ENCODE assay signal across 9 mouse cellular contexts in genomic region chr4:134256407-134257197, GRCm38 (mm10). TPM values are rescaled to one million over a fixed set of nuclear protein-coding genes. Genes with fewer than 3 reads are reported as not detected.
A peak's percentile ranks its signal among the peaks of the same experiment; 100 is the strongest.
DNase-seq lines count a peak whose midpoint lies in the region; ATAC-seq lines count a peak whose summit lies in the region.
"Had no signal": no experiment of that assay in that cellular context is flagged by ENCODE, and none has a peak within 500 bp of the region (broad histone marks: within the 10 kb centered on the region; RNA-seq: fewer than 3 reads in every experiment).

No protein-coding gene starts in this region.

- H3K27ac ChIP-seq in kidney, embryonic 15.5 days = peak overlapping the region; percentile 78
- H3K27ac ChIP-seq in neural tube, embryonic 15.5 days (replicated peaks) = 0 out of 2 replicates have a peak overlapping the region, but pooled peaks have one; percentile 9

- DNase-seq in kidney, adult 18-20 months = peak; percentile 24
- no peak for DNase-seq in kidney, adult 11 months
- DNase-seq in heart, adult 9 months (ENCODE audit: low spot score in 2 of 2) = peak; percentile 33 to 55
- no peak for DNase-seq in layer of hippocampus, adult 18-20 months (ENCODE audit: low spot score in 2 of 2)
- no peak for DNase-seq in cerebellum, adult 9-10 months

- H3K27me3 ChIP-seq in kidney, embryonic 15.5 days = peaks cover 37% of the 10 kb centered on the region
- peaks cover 43% of the 10 kb centered on the region for H3K27me3 ChIP-seq in neural tube, embryonic 15.5 days (replicated peaks)

- no peak for ATAC-seq in kidney, embryonic 15.5 days (replicated peaks; ENCODE audit: low FRiP score)
- ATAC-seq in neural tube, embryonic 15.5 days (ENCODE audit: low FRiP score) = no peak
- no peak for ATAC-seq in erythroid progenitor cell, adult 5-6 weeks (replicated peaks; ENCODE audit: low FRiP score, poor library complexity, severe bottlenecking)

- WGBS in kidney, embryonic 15.5 days = 12% methylated on average over 19 of the region's 19 CpGs
- WGBS in neural tube, embryonic 15.5 days = 7% methylated on average over 19 of the region's 19 CpGs

- H3K4me1 ChIP-seq in kidney, embryonic 15.5 days = peaks cover 68% of the 10 kb centered on the region
- peaks cover 41% of the 10 kb centered on the region for H3K4me1 ChIP-seq in neural tube, embryonic 15.5 days

- H3K9ac ChIP-seq in kidney, embryonic 15.5 days = peak overlapping the region; percentile 11; the same call in 1 of the 2 replicates
- no peak overlapping the region for H3K9ac ChIP-seq in neural tube, embryonic 15.5 days (replicated peaks)

- no peak overlapping the region for H3K4me3 ChIP-seq in kidney, embryonic 15.5 days (replicated peaks)
- no peak overlapping the region for H3K4me3 ChIP-seq in neural tube, embryonic 15.5 days (replicated peaks)

- no peaks in the 10 kb centered on the region for H3K36me3 ChIP-seq in kidney, embryonic 15.5 days
- H3K36me3 ChIP-seq in neural tube, embryonic 15.5 days = no peaks in the 10 kb centered on the region

- peak overlapping the region; percentile 15 for H3K4me2 ChIP-seq in kidney, embryonic 15.5 days
- 0 out of 2 replicates have a peak overlapping the region, but pooled peaks have one; percentile 15 for H3K4me2 ChIP-seq in neural tube, embryonic 15.5 days

- no peaks in the 10 kb centered on the region for H3K9me3 ChIP-seq in kidney, embryonic 15.5 days (replicated peaks)
- H3K9me3 ChIP-seq in neural tube, embryonic 15.5 days (replicated peaks) = no peaks in the 10 kb centered on the region

RNA-seq across cellular contexts. Expression of gene Grrp1, which starts 2.7 kb away (rescaled TPM):
- 10.6 and 12.1 TPM in 2 replicates for polyA plus RNA-seq in kidney, embryonic 15.5 days (2015; fragmentation: Nextera tagmentation; extraction: Ambion mirVana)
- polyA plus RNA-seq in neural tube, embryonic 15.5 days (2015; fragmentation: Nextera tagmentation; extraction: Ambion mirVana) = 14.2 and 17.0 TPM in 2 replicates
- not detected in 2 replicates for total RNA-seq in erythroid progenitor cell, adult 5-6 weeks (2015; ENCODE audit: low replicate concordance)
- not detected in 2 replicates for total RNA-seq in erythroid progenitor cell, adult 5-6 weeks (2017; ENCODE audit: low replicate concordance)
- total RNA-seq in layer of hippocampus, adult 18-20 months (2021) = 1 to 10 TPM; 1.6 to 1.7 TPM

RNA-seq across cellular contexts. Expression of gene Gm30191, which starts 9.9 kb away (rescaled TPM):
- not detected in 2 replicates for polyA plus RNA-seq in kidney, embryonic 15.5 days (2015; fragmentation: Nextera tagmentation; extraction: Ambion mirVana)
- not detected in 2 replicates for polyA plus RNA-seq in neural tube, embryonic 15.5 days (2015; fragmentation: Nextera tagmentation; extraction: Ambion mirVana)
- not detected in 2 replicates for total RNA-seq in erythroid progenitor cell, adult 5-6 weeks (2015; ENCODE audit: low replicate concordance)
- total RNA-seq in erythroid progenitor cell, adult 5-6 weeks (2017; ENCODE audit: low replicate concordance) = not detected in 2 replicates
- total RNA-seq in layer of hippocampus, adult 18-20 months (2021) = not detected
- total RNA-seq: gastrocnemius, postnatal 4 days had no signal

RNA-seq across cellular contexts. Expression of gene Zfp593, which starts 11.2 kb away (rescaled TPM):
- polyA plus RNA-seq in kidney, embryonic 15.5 days (2015; fragmentation: Nextera tagmentation; extraction: Ambion mirVana) = 15.6 and 15.8 TPM in 2 replicates
- 13.9 and 14.8 TPM in 2 replicates for polyA plus RNA-seq in neural tube, embryonic 15.5 days (2015; fragmentation: Nextera tagmentation; extraction: Ambion mirVana)
- 2.2 and 4.6 TPM in 2 replicates for total RNA-seq in erythroid progenitor cell, adult 5-6 weeks (2015; ENCODE audit: low replicate concordance)
- total RNA-seq in erythroid progenitor cell, adult 5-6 weeks (2017; ENCODE audit: low replicate concordance) = not detected in 2 replicates
- total RNA-seq in layer of hippocampus, adult 18-20 months (2021) = 10 to 100 TPM; 11.9 to 12.2 TPM

RNA-seq across cellular contexts. Expression of gene E130218I03Rik, which starts 13.1 kb away (rescaled TPM):
- 0.26 and 0.68 TPM in 2 replicates for polyA plus RNA-seq in kidney, embryonic 15.5 days (2015; fragmentation: Nextera tagmentation; extraction: Ambion mirVana)
- polyA plus RNA-seq in neural tube, embryonic 15.5 days (2015; fragmentation: Nextera tagmentation; extraction: Ambion mirVana) = 0.42 TPM in 1 of 2 replicates, not detected in the other
- not detected in 2 replicates for total RNA-seq in erythroid progenitor cell, adult 5-6 weeks (2015; ENCODE audit: low replicate concordance)
- not detected in 2 replicates for total RNA-seq in erythroid progenitor cell, adult 5-6 weeks (2017; ENCODE audit: low replicate concordance)
- not detected for total RNA-seq in layer of hippocampus, adult 18-20 months (2021)
- total RNA-seq: gastrocnemius, postnatal 4 days had no signal

RNA-seq across cellular contexts. Expression of gene Cnksr1, which starts 18.4 kb away (rescaled TPM):
- polyA plus RNA-seq in kidney, embryonic 15.5 days (2015; fragmentation: Nextera tagmentation; extraction: Ambion mirVana) = 7.3 and 8.3 TPM in 2 replicates
- 0.20 and 1.4 TPM in 2 replicates for polyA plus RNA-seq in neural tube, embryonic 15.5 days (2015; fragmentation: Nextera tagmentation; extraction: Ambion mirVana)
- total RNA-seq in erythroid progenitor cell, adult 5-6 weeks (2015; ENCODE audit: low replicate concordance) = not detected in 2 replicates
- total RNA-seq in erythroid progenitor cell, adult 5-6 weeks (2017; ENCODE audit: low replicate concordance) = not detected in 2 replicates
- total RNA-seq in layer of hippocampus, adult 18-20 months (2021) = under 1 TPM; 0.13 to 0.64 TPM

Comparison
In these comparisons a context has a peak if more than half of its experiments do, and no peak if none do; other contexts are left out.
1. DNase-seq: peak in kidney, adult 18-20 months (single experiment) and heart, adult 9 months (2 of 2); none in kidney, adult 11 months (single experiment), layer of hippocampus, adult 18-20 months (0 of 2) and cerebellum, adult 9-10 months (single experiment).